Mouse (Mus musculus) embryonic facial prominence, embryonic 10.5 days (tissue): ENCODE measurements around the gene Irf1. TPM values are rescaled to one million over a fixed set of nuclear protein-coding genes. Genes with fewer than 3 reads are reported as not detected.
"Not testable (repeated sequence)": the region's sequence is repeated elsewhere in the genome, so short reads cannot be mapped to it uniquely, and the experiment has no call there.

Experiments
- DNase-seq: peaks from one replicate; pipeline ENCODE4 v3.0.0-alpha.2; 2017; ENCODE audit warnings: low spot score
- H3K27ac ChIP-seq: fragments of 300-500 bp; sonication (generic); replicated peaks from 2 replicates; pipeline ENCODE4 v1.5.1; 2016; ENCODE audit warnings: mild to moderate bottlenecking
- H3K27me3 ChIP-seq: fragments of 300-500 bp; sonication (generic); replicated peaks from 2 replicates; pipeline ENCODE4 v1.6.1; 2016; ENCODE audit warnings: low read depth, mild to moderate bottlenecking; ENCODE audit not compliant: poor library complexity, severe bottlenecking
- H3K36me3 ChIP-seq: fragments of 300-500 bp; sonication (generic); replicated peaks from 2 replicates; pipeline ENCODE4 v1.6.1; 2016; ENCODE audit warnings: mild to moderate bottlenecking, moderate library complexity
- H3K4me1 ChIP-seq: fragments of 300-500 bp; sonication (generic); 2 replicates; pipeline ENCODE4 v1.6.1; 2016
- H3K4me3 ChIP-seq: fragments of 300-500 bp; sonication (generic); 2 replicates; pipeline ENCODE4 v1.5.1; 2016; ENCODE audit warnings: mild to moderate bottlenecking, moderate library complexity
- H3K9me3 ChIP-seq: fragments of 300-500 bp; sonication (generic); 2 replicates; pipeline ENCODE4 v1.6.1; 2016; ENCODE audit warnings: mild to moderate bottlenecking
- WGBS: fragments of 180-500 bp; shearing (Covaris S2); methylation state at CpG from one replicate; pipeline ENCODE4 v1.1.7; 2016; 5-methylcytosine and 5-hydroxymethylcytosine counted together
- polyA plus RNA-seq: library from polyadenylated mRNA; unstranded; fragments of >200 nt; fragmentation: Nextera tagmentation; extraction: Ambion mirVana; gene quantifications from 2 replicates; pipeline ENCODE4 v1.2.1, GENCODE M21; 2016

The Irf1 gene
- polyA plus RNA-seq, 1 experiment from 2014 or later: 7.0 TPM

- no peak for DNase-seq
- Histone ChIP-seq H3K36me3 (no peaks in the 10 kb centered on the region), H3K4me3 (no peak overlapping the region), H3K27me3 (no peaks in the 10 kb centered on the region), H3K9me3 (no peaks in the 10 kb centered on the region), H3K27ac (no peak overlapping the region), H3K4me1 (no peaks in the 10 kb centered on the region)
- 89% methylated on average over 9 of the region's 9 CpGs for WGBS
These were observed 21.8 kb upstream of the Irf1 start for GRCm38 (mm10) chr11:53747985-53748384.

- WGBS: 93% methylated on average over 6 of the region's 6 CpGs
- no peaks in the 10 kb centered on the region for H3K36me3 ChIP-seq
- no peaks in the 10 kb centered on the region for H3K9me3 ChIP-seq
- no peak for DNase-seq
- H3K27me3 ChIP-seq: no peaks in the 10 kb centered on the region
- no peaks in the 10 kb centered on the region for H3K4me1 ChIP-seq
- H3K4me3 ChIP-seq: no peak overlapping the region
- no peak overlapping the region for H3K27ac ChIP-seq
These were observed 21.2 kb upstream of the Irf1 start for GRCm38 (mm10) chr11:53748614-53749013.

- Histone ChIP-seq H3K4me3 (no peak overlapping the region), H3K36me3 (no peaks in the 10 kb centered on the region), H3K27ac (no peak overlapping the region), H3K9me3 (no peaks in the 10 kb centered on the region), H3K4me1 (no peaks in the 10 kb centered on the region), H3K27me3 (no peaks in the 10 kb centered on the region)
- no peak for DNase-seq
- 74% methylated on average over 4 of the region's 4 CpGs for WGBS
These were observed 20.5 kb upstream of the Irf1 start for GRCm38 (mm10) chr11:53749306-53749705.

GRCm38 (mm10) chr11:53749716-53750352 is 20.0 kb upstream of the Irf1 start:
- DNase-seq: no peak
- H3K4me1 ChIP-seq: no peaks in the 10 kb centered on the region
- 50% methylated on average over 5 of the region's 5 CpGs for WGBS

GRCm38 (mm10) chr11:53755011-53755595 is 14.7 kb upstream of the Irf1 start:
- no peak overlapping the region for H3K4me3 ChIP-seq
- no peak for DNase-seq
- WGBS: 86% methylated on average over 12 of the region's 12 CpGs
- H3K9me3 ChIP-seq: no peaks in the 10 kb centered on the region
- no peaks in the 10 kb centered on the region for H3K36me3 ChIP-seq
- H3K27me3 ChIP-seq: peaks cover 13% of the 10 kb centered on the region
- H3K4me1 ChIP-seq: peaks cover 20% of the 10 kb centered on the region
- no peak overlapping the region for H3K27ac ChIP-seq

More at GRCm38 (mm10) chr11:53749716-53750352, 20.0 kb upstream of the Irf1 start:
- H3K27me3 ChIP-seq: no peaks in the 10 kb centered on the region
- no peaks in the 10 kb centered on the region for H3K36me3 ChIP-seq
- no peak overlapping the region for H3K27ac ChIP-seq
- no peak overlapping the region for H3K4me3 ChIP-seq
- H3K9me3 ChIP-seq: no peaks in the 10 kb centered on the region

GRCm38 (mm10) chr11:53757612-53758011 is 12.2 kb upstream of the Irf1 start:
- peaks cover 38% of the 10 kb centered on the region for H3K4me1 ChIP-seq
- no peaks in the 10 kb centered on the region for H3K36me3 ChIP-seq
- H3K9me3 ChIP-seq: no peaks in the 10 kb centered on the region
- WGBS: 89% methylated on average over 4 of the region's 4 CpGs
- H3K4me3 ChIP-seq: no peak overlapping the region
- H3K27me3 ChIP-seq: peaks cover 39% of the 10 kb centered on the region
- no peak for DNase-seq
- no peak overlapping the region for H3K27ac ChIP-seq

- not testable (repeated sequence) for H3K9me3 ChIP-seq, H3K4me3 ChIP-seq, DNase-seq, H3K36me3 ChIP-seq
- Histone ChIP-seq H3K27ac (0 out of 2 replicates have a peak overlapping the region, but pooled peaks have one; percentile 19), H3K4me1 (peaks cover 42% of the 10 kb centered on the region), H3K27me3 (peaks cover 43% of the 10 kb centered on the region)
- 69% methylated on average over 9 of the region's 9 CpGs for WGBS
These were observed 11.8 kb upstream of the Irf1 start for GRCm38 (mm10) chr11:53758033-53758432.

- H3K27ac ChIP-seq: no peak overlapping the region; the same call in 1 of the 2 replicates
These were observed 10.9 kb upstream of the Irf1 start for GRCm38 (mm10) chr11:53758791-53759351.

GRCm38 (mm10) chr11:53759545-53760406 is 10.0 kb upstream of the Irf1 start:
- 6% methylated on average over 22 of the region's 22 CpGs for WGBS
- no peak overlapping the region for H3K27ac ChIP-seq
- no peaks in the 10 kb centered on the region for H3K36me3 ChIP-seq
- H3K4me1 ChIP-seq: peaks cover 57% of the 10 kb centered on the region
- no peak for DNase-seq
- no peaks in the 10 kb centered on the region for H3K9me3 ChIP-seq
- H3K4me3 ChIP-seq: peak overlapping the region; percentile 33
- peaks cover 60% of the 10 kb centered on the region for H3K27me3 ChIP-seq

More at GRCm38 (mm10) chr11:53758791-53759351, 10.9 kb upstream of the Irf1 start:
- Histone ChIP-seq H3K27me3 (peaks cover 51% of the 10 kb centered on the region), H3K36me3 (no peaks in the 10 kb centered on the region), H3K4me3 (no peak overlapping the region), H3K4me1 (peaks cover 50% of the 10 kb centered on the region), H3K9me3 (no peaks in the 10 kb centered on the region)
- DNase-seq: no peak
- WGBS: 38% methylated on average over 6 of the region's 6 CpGs

GRCm38 (mm10) chr11:53761284-53761683 is 8.5 kb upstream of the Irf1 start:
- Histone ChIP-seq H3K27ac (no peak overlapping the region), H3K27me3 (peaks cover 73% of the 10 kb centered on the region), H3K9me3 (no peaks in the 10 kb centered on the region), H3K36me3 (no peaks in the 10 kb centered on the region), H3K4me3 (no peak overlapping the region), H3K4me1 (peaks cover 57% of the 10 kb centered on the region)
- 78% methylated on average over 5 of the region's 5 CpGs for WGBS
- DNase-seq: no peak

- peaks cover 57% of the 10 kb centered on the region for H3K4me1 ChIP-seq
- no peaks in the 10 kb centered on the region for H3K36me3 ChIP-seq
- no peak overlapping the region for H3K4me3 ChIP-seq
- H3K9me3 ChIP-seq: no peaks in the 10 kb centered on the region
- H3K27me3 ChIP-seq: peaks cover 78% of the 10 kb centered on the region
- no peak overlapping the region for H3K27ac ChIP-seq
- DNase-seq: no peak
- 60% methylated on average over 2 of the region's 2 CpGs for WGBS
These were observed 8.0 kb upstream of the Irf1 start for GRCm38 (mm10) chr11:53761822-53762221.

GRCm38 (mm10) chr11:53762426-53762825 is 7.4 kb upstream of the Irf1 start:
- DNase-seq: no peak
- 69% methylated on average over 2 of the region's 2 CpGs for WGBS
- H3K27ac ChIP-seq: peak overlapping the region; percentile 88
- H3K36me3 ChIP-seq: no peaks in the 10 kb centered on the region
- H3K9me3 ChIP-seq: no peaks in the 10 kb centered on the region
- peaks cover 57% of the 10 kb centered on the region for H3K4me1 ChIP-seq
- H3K4me3 ChIP-seq: peak overlapping the region; percentile 54; the same call in 1 of the 2 replicates
- peaks cover 82% of the 10 kb centered on the region for H3K27me3 ChIP-seq
